Mouse (Mus musculus) kidney, postnatal 0 days (tissue): Measurements from ENCODE around the gene Zfp949. TPM values are rescaled to one million over a fixed set of nuclear protein-coding genes. Genes with fewer than 3 reads are reported as not detected.
A peak's percentile ranks its signal among the peaks of the same experiment; 100 is the strongest.

Experiments
- ATAC-seq: fragments of 200-750 bp; cut with Nextera tagmentation; replicated peaks from 2 replicates; pipeline ENCODE4 v1.8.0; 2017; ENCODE audit warnings: low read depth, moderate number of reproducible peaks, moderate TSS enrichment, moderate library complexity; ENCODE audit not compliant: low FRiP score
- DNase-seq: peaks from one replicate; pipeline ENCODE4 v3.0.0-alpha.2; 2016; ENCODE audit warnings: low spot score
- H3K27ac ChIP-seq: fragments of 300-500 bp; sonication (generic); 2 replicates; pipeline ENCODE4 v1.5.1; 2014; ENCODE audit warnings: mild to moderate bottlenecking
- H3K27me3 ChIP-seq: fragments of 300-500 bp; sonication (generic); 2 replicates; pipeline ENCODE4 v1.6.1; 2014; ENCODE audit warnings: low read length, mixed read lengths; ENCODE audit not compliant: insufficient read depth
- H3K36me3 ChIP-seq: fragments of 300-500 bp; sonication (generic); 2 replicates; pipeline ENCODE4 v1.6.1; 2014; ENCODE audit warnings: low read length, mixed read lengths; ENCODE audit not compliant: insufficient read depth
- H3K4me1 ChIP-seq: fragments of 300-500 bp; sonication (generic); replicated peaks from 2 replicates; pipeline ENCODE4 v1.6.1; 2014; ENCODE audit warnings: antibody characterized with exemption, low read length, mixed read lengths; ENCODE audit not compliant: insufficient read depth
- H3K4me2 ChIP-seq: fragments of 300-500 bp; sonication (generic); 2 replicates; pipeline ENCODE4 v1.6.1; 2014; ENCODE audit warnings: mild to moderate bottlenecking, low read length, moderate library complexity, mixed read lengths
- H3K4me3 ChIP-seq: fragments of 300-500 bp; sonication (generic); replicated peaks from 2 replicates; pipeline ENCODE4 v1.5.1; 2014; ENCODE audit warnings: low read depth, low read length
- H3K9ac ChIP-seq: fragments of 300-500 bp; sonication (generic); 2 replicates; pipeline ENCODE4 v1.6.1; 2014; ENCODE audit warnings: low read depth, low read length
- H3K9me3 ChIP-seq: fragments of 300-500 bp; sonication (generic); replicated peaks from 2 replicates; pipeline ENCODE4 v1.6.1; 2016; ENCODE audit warnings: low read length, inconsistent platforms, mixed read lengths
- CTCF ChIP-seq: IDR thresholded peaks from 2 replicates; pipeline ENCODE4 v1.5.1; 2016; ENCODE audit warnings: antibody characterized with exemption, low read depth, mild to moderate bottlenecking, moderate library complexity
- WGBS: fragments of 180-500 bp; shearing (Covaris S2); extraction: QIAGEN DNeasy Blood & Tissue Kit; methylation state at CpG from one replicate; pipeline ENCODE4 v1.1.7; 2014; 5-methylcytosine and 5-hydroxymethylcytosine counted together
- polyA plus RNA-seq: library from polyadenylated mRNA; unstranded; fragments of >200 nt; fragmentation: Nextera tagmentation; extraction: Ambion mirVana; gene quantifications from 2 replicates; pipeline ENCODE4 v1.2.1, GENCODE M21; 2015

Gene Zfp949
- polyA plus RNA-seq, 1 experiment from 2014 or later, result 9.7 TPM

GRCm38 (mm10) chr9:88539546-88540224 lies 8.1 kb upstream of the Zfp949 start:
- 60% methylated on average over 5 of the region's 5 CpGs for WGBS

GRCm38 (mm10) chr9:88542816-88543215 lies 5.0 kb upstream of the Zfp949 start:
- DNase-seq (peak; percentile 88), ATAC-seq (peak; percentile 62)
- no peaks in the 10 kb centered on the region for H3K9me3 ChIP-seq
- H3K27ac ChIP-seq, result no peak overlapping the region
- H3K9ac ChIP-seq, result no peak overlapping the region
- 15% methylated on average over 2 of the region's 2 CpGs for WGBS
- no peak overlapping the region for H3K4me3 ChIP-seq
- TF ChIP-seq CTCF, result peak; percentile 77
- H3K4me2 ChIP-seq, result no peak overlapping the region
- no peaks in the 10 kb centered on the region for H3K27me3 ChIP-seq
- H3K36me3 ChIP-seq, result no peaks in the 10 kb centered on the region
- H3K4me1 ChIP-seq, result no peaks in the 10 kb centered on the region

More at GRCm38 (mm10) chr9:88539546-88540224, 8.1 kb upstream of the Zfp949 start:
- no peak overlapping the region for H3K4me3 ChIP-seq
- H3K4me2 ChIP-seq, result no peak overlapping the region
- H3K36me3 ChIP-seq, result no peaks in the 10 kb centered on the region
- DNase-seq (no peak), ATAC-seq (no peak)
- no peak for TF ChIP-seq CTCF
- H3K27ac ChIP-seq, result no peak overlapping the region
- H3K27me3 ChIP-seq, result no peaks in the 10 kb centered on the region
- H3K4me1 ChIP-seq, result no peaks in the 10 kb centered on the region
- no peak overlapping the region for H3K9ac ChIP-seq
- H3K9me3 ChIP-seq, result no peaks in the 10 kb centered on the region

GRCm38 (mm10) chr9:88545534-88545933 lies 2.3 kb upstream of the Zfp949 start:
- no peak overlapping the region for H3K4me3 ChIP-seq
- 30% methylated on average over 3 of the region's 3 CpGs for WGBS
- TF ChIP-seq CTCF, result peak; percentile 71
- no peak overlapping the region for H3K9ac ChIP-seq
- peaks cover 10% of the 10 kb centered on the region; the same call in 1 of the 2 replicates for H3K4me1 ChIP-seq
- H3K4me2 ChIP-seq, result no peak overlapping the region
- H3K27ac ChIP-seq, result no peak overlapping the region
- H3K9me3 ChIP-seq, result no peaks in the 10 kb centered on the region
- H3K36me3 ChIP-seq, result no peaks in the 10 kb centered on the region
- DNase-seq, result peak; percentile 82
- no peak for ATAC-seq
- H3K27me3 ChIP-seq, result no peaks in the 10 kb centered on the region

- peak; percentile 79 for TF ChIP-seq CTCF
- peaks cover 10% of the 10 kb centered on the region; the same call in 1 of the 2 replicates for H3K4me1 ChIP-seq
- 5% methylated on average over 2 of the region's 2 CpGs for WGBS
- peak; percentile 75 for DNase-seq
- H3K9me3 ChIP-seq, result no peaks in the 10 kb centered on the region
- H3K4me3 ChIP-seq, result no peak overlapping the region
- no peaks in the 10 kb centered on the region for H3K36me3 ChIP-seq
- no peak overlapping the region for H3K27ac ChIP-seq
- H3K4me2 ChIP-seq, result no peak overlapping the region
- no peak overlapping the region for H3K9ac ChIP-seq
- H3K27me3 ChIP-seq, result no peaks in the 10 kb centered on the region
- no peak for ATAC-seq
These were observed 1.7 kb upstream of the Zfp949 start for GRCm38 (mm10) chr9:88546166-88546565.

GRCm38 (mm10) chr9:88546657-88547056 lies 1.2 kb upstream of the Zfp949 start:
- TF ChIP-seq CTCF, result no peak
- no peaks in the 10 kb centered on the region for H3K36me3 ChIP-seq

GRCm38 (mm10) chr9:88547270-88547669 lies 550 bp upstream of the Zfp949 start:
- Histone ChIP-seq H3K27ac (no peak overlapping the region), H3K4me2 (peak overlapping the region; percentile 64), H3K27me3 (no peaks in the 10 kb centered on the region), H3K9me3 (no peaks in the 10 kb centered on the region), H3K4me3 (peak overlapping the region; percentile 76), H3K9ac (peak overlapping the region; percentile 72; the same call in 1 of the 2 replicates), H3K4me1 (peaks cover 10% of the 10 kb centered on the region; the same call in 1 of the 2 replicates), H3K36me3 (no peaks in the 10 kb centered on the region)
- peak; percentile 47 for ATAC-seq
- peak; percentile 91 for DNase-seq
- WGBS, result 19% methylated on average over 7 of the region's 7 CpGs
- TF ChIP-seq CTCF, result peak; percentile 68

More at GRCm38 (mm10) chr9:88546657-88547056, 1.2 kb upstream of the Zfp949 start:
- Histone ChIP-seq H3K4me3 (no peak overlapping the region), H3K4me1 (peaks cover 10% of the 10 kb centered on the region; the same call in 1 of the 2 replicates), H3K27ac (no peak overlapping the region), H3K9me3 (no peaks in the 10 kb centered on the region), H3K9ac (no peak overlapping the region), H3K4me2 (no peak overlapping the region), H3K27me3 (no peaks in the 10 kb centered on the region)
- ATAC-seq (no peak), DNase-seq (no peak)
- WGBS, result 69% methylated on average over 8 of the region's 8 CpGs
